Mouse (Mus musculus) myocyte (in vitro differentiated cells): ENCODE data around the gene Cox10. TPM values are rescaled to one million over a fixed set of nuclear protein-coding genes. Genes with fewer than 3 reads are reported as not detected.

ENCODE experiments used
- H3K27me3 ChIP-seq: one replicate; pipeline ENCODE4 v1.6.1; 2011; ENCODE audit not compliant: control insufficient read depth, insufficient read depth, insufficient read length
- H3K36me3 ChIP-seq: one replicate; pipeline ENCODE4 v1.6.1; 2011; ENCODE audit not compliant: control insufficient read depth, insufficient read depth
- H3K4me2 ChIP-seq: one replicate; pipeline ENCODE4 v1.6.1; 2011; ENCODE audit warnings: low read depth, control low read depth
- H3K4me3 ChIP-seq: one replicate; pipeline ENCODE4 v1.5.1; 2011; ENCODE audit warnings: mild to moderate bottlenecking, control low read depth, moderate library complexity
- H3K79me2 ChIP-seq: one replicate; pipeline ENCODE4 v1.6.1; 2011; ENCODE audit not compliant: control insufficient read depth, insufficient read depth
- H3ac ChIP-seq: one replicate; pipeline ENCODE4 v1.6.1; 2011; ENCODE audit not compliant: control insufficient read depth, insufficient read length
- CEBPB ChIP-seq: IDR thresholded peaks from 2 replicates; pipeline ENCODE4 v1.6.1; 2011; ENCODE audit warnings: mild to moderate bottlenecking, moderate library complexity; ENCODE audit not compliant: poor library complexity, insufficient read depth, severe bottlenecking
- E2F4 ChIP-seq: IDR thresholded peaks from one replicate; pipeline ENCODE4 v1.6.1; 2011; ENCODE audit warnings: mild to moderate bottlenecking, control low read depth, moderate library complexity; ENCODE audit not compliant: insufficient read depth
- MAX ChIP-seq: IDR thresholded peaks from one replicate; pipeline ENCODE4 v1.6.1; 2011; ENCODE audit warnings: low read depth, mild to moderate bottlenecking, control low read depth
- MYOD1 ChIP-seq, 3 experiments: IDR thresholded peaks; one replicate each; pipeline ENCODE4 v1.6.1; 2011; ENCODE audit warnings: control low read depth in 2 of 3, low read depth in 2 of 3, mild to moderate bottlenecking in 2 of 3, moderate library complexity in 1 of 3; ENCODE audit not compliant: insufficient read length in 2 of 3, control insufficient read depth in 1 of 3
- MYOG ChIP-seq, 3 experiments: IDR thresholded peaks; one replicate each; pipeline ENCODE4 v1.6.1; 2011; ENCODE audit warnings: control low read depth in 2 of 3, low read depth in 2 of 3, mild to moderate bottlenecking in 2 of 3; ENCODE audit not compliant: insufficient read length in 2 of 3, control insufficient read depth in 1 of 3, insufficient read depth in 1 of 3
- POLR2A ChIP-seq: IDR thresholded peaks from one replicate; pipeline ENCODE4 v1.6.1; 2011; ENCODE audit warnings: low read depth, mild to moderate bottlenecking, control low read depth, moderate library complexity; ENCODE audit not compliant: insufficient read length
- POLR2AphosphoS2 ChIP-seq: IDR thresholded peaks from one replicate; pipeline ENCODE4 v1.6.1; 2011; ENCODE audit warnings: low read depth, control low read depth; ENCODE audit not compliant: insufficient read length
- REST ChIP-seq: IDR thresholded peaks from one replicate; pipeline ENCODE4 v1.6.1; 2011; ENCODE audit warnings: mild to moderate bottlenecking, control low read depth, moderate library complexity; ENCODE audit not compliant: insufficient read depth, insufficient read length
- SRF ChIP-seq: IDR thresholded peaks from one replicate; pipeline ENCODE4 v1.6.1; 2011; ENCODE audit warnings: low read depth; ENCODE audit not compliant: control insufficient read depth, insufficient read length
- TCF12 ChIP-seq: IDR thresholded peaks from one replicate; pipeline ENCODE4 v1.6.1; 2011; ENCODE audit warnings: mild to moderate bottlenecking, control low read depth; ENCODE audit not compliant: poor library complexity, insufficient read depth, severe bottlenecking
- TCF3 ChIP-seq: IDR thresholded peaks from one replicate; pipeline ENCODE4 v1.6.1; 2011; ENCODE audit warnings: low read depth, control low read depth; ENCODE audit not compliant: insufficient read length
- USF1 ChIP-seq: IDR thresholded peaks from one replicate; pipeline ENCODE4 v1.6.1; 2011; ENCODE audit warnings: low read depth, mild to moderate bottlenecking, control low read depth, moderate library complexity
- polyA plus RNA-seq: library from polyadenylated mRNA; unstranded; fragments of >200 nt; fragmentation: generic; extraction: Trizol; gene quantifications from one replicate; pipeline ENCODE4 v1.2.1, GENCODE M21; 2012; ENCODE audit warnings: missing spikeins

Gene Cox10
- polyA plus RNA-seq, 1 experiment = 17.3 TPM

DNA sequence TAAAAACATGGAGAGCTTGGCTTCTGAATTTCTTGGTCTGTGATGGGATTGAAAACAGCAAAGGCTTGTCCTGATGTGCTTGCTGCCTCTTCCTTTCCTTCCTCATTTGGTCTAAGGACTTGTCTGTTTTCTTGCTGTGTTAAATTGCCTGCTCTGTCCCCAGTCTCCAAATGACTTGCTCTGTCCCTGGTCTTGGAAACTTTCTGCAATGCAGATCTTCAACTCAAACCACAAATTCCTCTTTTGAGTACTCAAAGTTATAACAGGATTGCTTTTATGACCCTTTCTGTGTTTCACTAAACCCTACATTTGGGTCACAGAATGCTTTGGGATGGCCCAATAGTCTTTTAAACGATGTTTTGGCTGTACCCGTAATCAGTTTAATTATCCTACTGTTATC lies 36.6 kb upstream of the Cox10 start:
- Histone ChIP-seq H3K4me3 (no peak overlapping the region), H3K4me2 (no peak overlapping the region), H3ac (no peak overlapping the region), H3K36me3 (no peaks in the 10 kb centered on the region), H3K79me2 (no peaks in the 10 kb centered on the region), H3K27me3 (no peaks in the 10 kb centered on the region)
- TF ChIP-seq REST = no peak
- TF ChIP-seq TCF12 = no peak
- TF ChIP-seq MYOD1 (IDR thresholded peaks at IDR 0.05; ENCODE audit: control insufficient read depth in 1 of 3, insufficient read length in 2 of 3, low read depth in 2 of 3) = no peak
- TF ChIP-seq SRF = no peak
- TF ChIP-seq USF1 = no peak
- TF ChIP-seq MYOG (IDR thresholded peaks at IDR 0.05; ENCODE audit: control insufficient read depth in 1 of 3, insufficient read depth in 1 of 3, insufficient read length in 2 of 3, low read depth in 2 of 3) = no peak
- no peak for TF ChIP-seq POLR2A
- no peak for TF ChIP-seq MAX
- TF ChIP-seq E2F4 = no peak
- TF ChIP-seq CEBPB = no peak
- no peak for TF ChIP-seq POLR2AphosphoS2
- no peak for TF ChIP-seq TCF3

DNA sequence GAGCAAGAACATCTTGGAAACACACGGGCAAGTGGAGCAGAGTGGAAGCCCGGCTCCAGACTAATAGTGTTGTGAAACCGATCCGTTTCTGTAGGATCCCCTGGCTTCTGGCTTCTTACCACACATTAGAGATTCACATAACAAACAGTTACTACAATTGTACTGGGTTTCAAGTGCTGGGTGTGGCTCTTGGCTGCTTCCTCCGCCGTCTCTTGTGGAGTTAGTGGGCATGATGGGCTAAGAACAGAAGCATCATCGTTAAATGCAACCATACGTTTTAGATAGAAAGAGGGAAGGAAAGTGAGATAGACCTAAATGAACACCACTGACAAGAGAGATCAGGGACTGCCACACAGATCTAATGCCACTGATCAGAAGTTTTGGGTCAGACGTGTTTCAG lies 35.8 kb upstream of the Cox10 start:
- Histone ChIP-seq H3ac (no peak overlapping the region), H3K4me3 (no peak overlapping the region), H3K27me3 (no peaks in the 10 kb centered on the region), H3K4me2 (no peak overlapping the region), H3K79me2 (no peaks in the 10 kb centered on the region), H3K36me3 (no peaks in the 10 kb centered on the region)
- TF ChIP-seq POLR2A (no peak), TCF3 (no peak), USF1 (no peak), CEBPB (no peak), TCF12 (no peak), MYOD1 (IDR thresholded peaks at IDR 0.05; ENCODE audit: control insufficient read depth in 1 of 3, insufficient read length in 2 of 3, low read depth in 2 of 3) (no peak), E2F4 (no peak), REST (no peak)

DNA sequence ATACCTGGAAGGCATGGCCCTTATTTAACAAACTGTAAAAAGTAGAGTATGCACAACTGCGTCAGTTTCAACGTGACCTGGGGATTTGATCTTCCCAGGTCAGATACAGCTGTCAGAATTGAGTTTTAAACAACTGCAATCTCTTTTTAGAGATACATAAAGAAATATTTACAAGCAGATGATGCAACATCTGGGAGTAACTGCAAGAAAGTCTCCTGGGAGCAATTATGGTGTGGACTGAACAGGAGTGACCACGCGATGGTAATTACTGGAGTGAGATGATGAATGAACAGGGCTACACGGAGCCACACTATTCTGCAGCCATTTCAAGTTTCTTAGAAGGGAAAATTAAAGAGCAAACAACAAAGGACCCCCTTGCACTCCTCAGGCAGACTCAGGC lies 20.8 kb upstream of the Cox10 start:
- TF ChIP-seq CEBPB (peak; percentile 97), E2F4 (no peak), TCF12 (no peak)
- Histone ChIP-seq H3K79me2 (no peaks in the 10 kb centered on the region), H3K4me3 (no peak overlapping the region), H3ac (no peak overlapping the region), H3K4me2 (peak overlapping the region; percentile 27), H3K27me3 (no peaks in the 10 kb centered on the region), H3K36me3 (no peaks in the 10 kb centered on the region)

DNA sequence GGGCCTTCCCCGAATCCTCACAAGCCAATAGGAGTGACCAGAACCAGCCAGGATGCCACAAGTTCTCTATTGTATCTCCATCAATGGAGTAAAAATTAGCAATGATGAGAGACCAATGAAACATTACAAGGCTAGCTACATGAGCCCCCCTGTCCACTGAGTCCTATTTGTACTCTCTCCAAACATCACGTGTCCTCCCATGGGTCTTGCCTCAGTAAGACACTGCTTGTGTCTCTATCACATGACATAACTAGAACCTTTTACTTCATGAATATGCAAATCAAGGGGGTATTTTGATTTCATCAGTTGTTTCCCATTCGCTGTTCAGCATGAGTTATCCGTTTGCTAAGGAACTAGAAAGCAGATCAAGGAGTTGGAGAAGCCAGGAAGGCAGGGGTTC lies 13.8 kb upstream of the Cox10 start:
- Histone ChIP-seq H3K27me3 (no peaks in the 10 kb centered on the region), H3K4me3 (no peak overlapping the region), H3K4me2 (no peak overlapping the region), H3K36me3 (no peaks in the 10 kb centered on the region), H3K79me2 (no peaks in the 10 kb centered on the region), H3ac (no peak overlapping the region)
- TF ChIP-seq MYOD1 (IDR thresholded peaks at IDR 0.05; ENCODE audit: control insufficient read depth in 1 of 3, insufficient read length in 2 of 3, low read depth in 2 of 3) = no peak
- TF ChIP-seq USF1 = no peak
- TF ChIP-seq REST = no peak
- TF ChIP-seq TCF12 = no peak

DNA sequence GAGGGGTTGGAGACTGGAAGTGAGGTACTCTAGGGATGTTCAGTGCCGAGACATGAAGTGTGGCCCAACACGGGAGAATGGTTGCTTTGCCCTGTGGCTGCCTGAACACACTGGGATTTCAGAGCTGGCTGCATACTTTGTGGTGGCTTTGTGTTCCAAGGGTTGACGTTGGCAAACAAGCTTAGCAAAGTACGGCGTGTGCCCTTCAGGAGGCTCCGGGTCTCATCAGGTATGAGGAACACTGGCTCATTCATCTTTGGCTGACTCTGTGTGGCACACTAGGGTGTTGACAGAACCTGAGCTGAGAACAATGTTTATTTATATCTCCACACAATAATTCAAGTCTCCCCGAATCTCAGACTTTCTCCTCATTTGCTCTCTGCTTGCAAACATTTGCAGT lies 11.9 kb upstream of the Cox10 start:
- H3K4me3 ChIP-seq = no peak overlapping the region
- H3K36me3 ChIP-seq = no peaks in the 10 kb centered on the region
- no peak overlapping the region for H3ac ChIP-seq
- no peak overlapping the region for H3K4me2 ChIP-seq
- no peaks in the 10 kb centered on the region for H3K79me2 ChIP-seq
- H3K27me3 ChIP-seq = no peaks in the 10 kb centered on the region
- TF ChIP-seq USF1 = no peak
- TF ChIP-seq TCF12 = no peak
- TF ChIP-seq TCF3 = no peak
- no peak for TF ChIP-seq MAX
- TF ChIP-seq MYOG (IDR thresholded peaks at IDR 0.05; ENCODE audit: control insufficient read depth in 1 of 3, insufficient read depth in 1 of 3, insufficient read length in 2 of 3, low read depth in 2 of 3) = no peak
- TF ChIP-seq POLR2AphosphoS2 = no peak
- TF ChIP-seq E2F4 = no peak
- TF ChIP-seq SRF = no peak
- no peak for TF ChIP-seq MYOD1 (IDR thresholded peaks at IDR 0.05; ENCODE audit: control insufficient read depth in 1 of 3, insufficient read length in 2 of 3, low read depth in 2 of 3)
- TF ChIP-seq CEBPB = no peak

DNA sequence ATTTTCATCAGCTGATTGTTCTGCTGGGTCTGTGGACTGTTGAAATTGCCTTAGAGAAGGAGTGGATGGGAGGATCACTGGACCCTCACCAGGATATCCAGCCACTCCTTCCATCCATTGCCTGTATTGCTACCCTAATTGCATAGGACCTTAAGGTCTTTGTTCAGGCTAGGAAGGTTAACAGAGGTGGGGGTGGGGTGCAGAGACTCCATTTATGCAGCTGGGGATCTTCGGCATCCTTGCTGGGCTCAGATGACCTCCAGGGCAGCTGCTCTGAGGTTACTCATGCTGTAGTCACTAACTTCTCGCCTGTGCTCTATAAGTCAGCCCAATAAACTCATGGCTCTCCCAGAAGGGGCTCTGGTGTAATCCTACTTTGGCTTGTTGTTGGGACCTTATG lies 10.4 kb upstream of the Cox10 start:
- TF ChIP-seq TCF3 = no peak
- no peak for TF ChIP-seq REST
- peak in 2 of 3 experiments; percentile 16 to 45 for TF ChIP-seq MYOG (IDR thresholded peaks at IDR 0.05; ENCODE audit: control insufficient read depth in 1 of 3, insufficient read depth in 1 of 3, insufficient read length in 2 of 3, low read depth in 2 of 3)
- TF ChIP-seq SRF = no peak
- no peak for TF ChIP-seq POLR2A
- no peak for TF ChIP-seq TCF12
- peak in 2 of 3 experiments; percentile 34 to 73 for TF ChIP-seq MYOD1 (IDR thresholded peaks at IDR 0.05; ENCODE audit: control insufficient read depth in 1 of 3, insufficient read length in 2 of 3, low read depth in 2 of 3)
- no peak for TF ChIP-seq CEBPB
- no peak for TF ChIP-seq MAX
- no peak for TF ChIP-seq USF1
- no peak for TF ChIP-seq E2F4
- TF ChIP-seq POLR2AphosphoS2 = no peak
- H3K79me2 ChIP-seq = no peaks in the 10 kb centered on the region
- no peaks in the 10 kb centered on the region for H3K27me3 ChIP-seq
- H3ac ChIP-seq = no peak overlapping the region
- H3K36me3 ChIP-seq = no peaks in the 10 kb centered on the region
- no peak overlapping the region for H3K4me3 ChIP-seq
- H3K4me2 ChIP-seq = no peak overlapping the region
